Mouse (Mus musculus) right cerebral cortex, adult 18-20 months (tissue): ENCODE data around the gene Smndc1.
A peak's percentile ranks its signal among the peaks of the same experiment; 100 is the strongest.

ENCODE experiments used
- DNase-seq: peaks from one replicate; pipeline ENCODE4 v3.0.0; 2022; ENCODE audit warnings: mixed read lengths

Smndc1 gene

GRCm38 (mm10) chr19:53378421-53378820 lies 12.0 kb downstream of the Smndc1 start:
- no peak for DNase-seq

DNA sequence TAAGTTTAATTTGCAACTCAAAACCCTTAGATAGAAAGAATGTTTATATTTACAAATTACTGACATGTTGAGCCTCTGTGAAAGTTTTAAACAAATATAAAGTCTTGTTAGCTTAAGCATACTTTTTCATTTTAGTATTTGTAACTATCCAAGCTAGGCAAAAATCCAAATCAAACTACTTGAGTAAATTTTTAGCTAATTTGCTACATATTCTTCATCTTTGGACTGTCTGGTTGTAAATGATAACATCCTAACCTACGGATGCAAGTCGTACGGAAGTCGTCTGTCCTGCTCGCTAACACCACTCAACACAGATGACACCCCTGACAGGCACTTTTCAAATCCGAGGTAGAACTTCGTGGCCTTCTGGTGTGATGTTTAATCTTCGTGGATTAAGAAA lies 12.7 kb downstream of the Smndc1 start:
- no peak for DNase-seq

DNA sequence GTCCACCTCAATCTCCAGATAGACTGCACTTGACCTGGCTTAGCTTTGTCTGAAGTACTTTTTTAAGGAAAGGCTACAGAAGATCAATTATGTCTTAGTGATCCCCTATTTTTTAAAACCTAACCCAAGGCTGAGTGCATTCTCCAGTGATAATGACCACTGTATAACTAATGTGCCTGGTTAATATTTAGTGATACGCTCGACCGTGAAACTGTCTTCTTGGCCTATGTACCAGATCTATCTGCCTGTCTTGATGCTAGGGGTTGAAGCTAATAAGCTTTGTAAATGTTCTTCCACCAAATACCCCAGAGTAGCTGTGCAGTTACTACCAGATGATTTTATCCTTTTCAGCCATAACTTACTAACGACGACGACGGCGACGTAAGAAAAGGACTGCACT lies 14.6 kb downstream of the Smndc1 start:
- DNase-seq, result no peak

DNA sequence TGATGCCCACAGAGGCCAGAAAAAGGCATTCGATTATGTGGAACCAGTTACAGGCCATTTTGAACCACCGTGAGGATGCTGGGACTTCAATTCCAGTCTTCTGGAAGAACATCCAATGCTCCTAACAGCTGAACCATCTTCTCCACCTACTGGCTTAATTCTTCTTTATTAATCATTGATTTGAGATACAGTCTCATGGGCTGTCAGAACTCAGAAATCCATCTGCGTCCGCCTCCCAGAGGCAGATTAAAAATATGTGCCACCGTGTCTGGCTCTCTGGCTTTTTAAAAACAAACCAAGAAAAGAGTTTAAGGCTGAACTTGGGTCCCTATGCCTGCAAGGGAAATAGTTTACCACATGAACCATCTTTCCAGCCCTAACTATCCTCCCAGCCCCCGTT lies 15.1 kb downstream of the Smndc1 start:
- no peak for DNase-seq

DNA sequence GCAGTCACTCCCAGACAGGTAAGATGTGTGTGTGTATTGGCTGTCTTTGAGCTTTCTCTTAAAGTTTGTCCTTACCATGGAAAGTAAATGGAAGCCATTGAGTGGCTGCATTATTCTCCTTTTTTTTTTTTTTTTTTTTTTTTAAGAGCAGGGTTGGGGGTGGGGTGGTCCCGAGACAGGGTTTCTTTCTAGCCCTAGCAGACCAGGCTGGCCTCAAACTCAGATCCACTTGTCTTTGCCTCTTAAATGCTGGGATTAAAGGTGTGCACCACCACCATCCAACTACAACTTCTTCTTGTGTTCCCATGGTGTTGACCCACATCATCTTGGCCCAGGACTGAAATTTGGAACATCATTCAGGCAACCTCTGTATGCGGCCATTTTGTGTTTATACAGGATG lies 16.8 kb downstream of the Smndc1 start:
- DNase-seq, result no peak

GRCm38 (mm10) chr19:53371666-53372065 lies 18.7 kb downstream of the Smndc1 start, which contains the start of gene Gm10197:
TSS of gene Gm10197 (minus strand) at chr19:53371766.
- DNase-seq, result no peak

DNA sequence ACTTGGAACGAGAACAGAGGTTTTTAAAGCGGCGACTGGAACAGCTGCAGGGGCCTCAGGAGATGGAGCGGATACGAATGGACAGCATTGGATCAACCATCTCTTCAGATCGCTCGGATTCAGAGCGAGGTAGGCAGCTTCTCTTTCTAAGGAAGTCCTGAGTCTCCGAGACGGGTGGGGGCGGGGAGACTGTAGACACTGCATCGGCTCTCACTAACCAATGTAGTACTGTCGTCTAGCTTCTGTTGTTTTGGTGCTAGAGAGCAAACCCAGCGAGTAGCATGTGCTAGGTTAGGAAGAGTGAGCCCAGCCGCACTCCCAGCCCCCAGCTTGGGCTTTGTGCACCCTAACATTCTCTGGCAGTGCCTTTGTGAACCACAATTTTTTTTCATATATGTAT lies 20.1 kb downstream of the Smndc1 start:
- DNase-seq, result no peak

DNA sequence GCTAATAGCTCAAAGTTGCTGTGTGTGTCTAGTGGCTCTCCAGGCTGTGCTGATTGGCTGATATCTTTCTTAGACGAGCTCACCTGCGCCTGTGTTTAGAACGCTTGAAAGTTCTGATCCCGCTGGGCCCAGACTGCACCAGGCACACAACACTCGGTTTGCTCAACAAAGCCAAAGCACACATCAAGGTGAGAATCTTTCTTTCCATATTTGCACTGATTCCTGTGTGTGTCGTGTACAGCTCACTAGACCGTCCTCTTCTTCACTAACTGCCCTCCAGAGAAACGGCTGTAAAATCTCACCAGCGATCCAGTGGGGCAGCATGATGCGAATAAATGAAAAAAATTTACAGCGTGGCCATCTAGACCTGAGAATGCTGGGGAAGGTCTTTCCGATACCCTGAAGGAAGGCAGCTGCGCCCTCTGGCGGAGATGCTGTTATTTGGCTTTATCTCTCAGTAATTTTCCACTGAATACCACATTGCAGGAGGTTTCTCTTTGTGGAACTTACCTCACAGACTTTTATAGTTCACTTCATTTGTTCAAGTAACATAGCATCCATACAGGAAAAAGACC lies 20.8 kb downstream of the Smndc1 start:
- DNase-seq, result peak; percentile 83

- no peak for DNase-seq
Measured at GRCm38 (mm10) chr19:53366881-53367280, 23.5 kb downstream of the Smndc1 start.

DNA sequence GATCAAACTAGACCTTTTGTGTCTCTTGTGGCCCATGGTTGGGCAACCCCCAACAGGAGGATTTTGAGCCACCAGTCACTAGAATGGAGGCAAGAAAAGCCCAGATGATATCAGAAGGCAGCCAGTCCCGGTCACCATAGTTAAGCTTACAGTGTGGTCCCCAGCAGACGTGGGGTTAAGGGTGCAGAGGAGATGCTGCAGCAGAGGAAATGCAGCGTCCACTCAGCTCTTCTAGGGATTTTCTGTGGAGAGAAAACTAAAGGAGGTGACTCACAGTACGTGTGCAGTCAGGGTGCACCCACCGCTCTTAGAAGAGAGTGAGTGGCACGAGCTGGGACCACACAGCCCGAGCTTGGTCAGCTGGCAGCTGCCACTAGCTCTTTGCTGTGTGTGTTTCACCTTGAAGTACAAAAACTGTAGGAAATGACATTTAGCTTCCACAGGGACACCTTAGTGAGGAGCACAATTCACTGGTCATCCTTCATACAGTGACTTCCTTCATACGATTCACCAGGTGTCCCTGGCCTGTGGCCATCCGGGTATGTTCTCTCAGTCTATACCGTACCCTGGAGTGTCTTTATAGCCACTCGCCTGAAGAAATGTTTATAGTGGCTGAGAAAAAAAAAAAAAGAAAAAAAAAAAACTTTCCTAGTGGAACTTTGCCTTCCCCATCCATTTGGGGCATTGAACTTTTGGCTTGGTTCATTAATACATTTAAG lies 24.2 kb downstream of the Smndc1 start:
- no peak for DNase-seq

DNA sequence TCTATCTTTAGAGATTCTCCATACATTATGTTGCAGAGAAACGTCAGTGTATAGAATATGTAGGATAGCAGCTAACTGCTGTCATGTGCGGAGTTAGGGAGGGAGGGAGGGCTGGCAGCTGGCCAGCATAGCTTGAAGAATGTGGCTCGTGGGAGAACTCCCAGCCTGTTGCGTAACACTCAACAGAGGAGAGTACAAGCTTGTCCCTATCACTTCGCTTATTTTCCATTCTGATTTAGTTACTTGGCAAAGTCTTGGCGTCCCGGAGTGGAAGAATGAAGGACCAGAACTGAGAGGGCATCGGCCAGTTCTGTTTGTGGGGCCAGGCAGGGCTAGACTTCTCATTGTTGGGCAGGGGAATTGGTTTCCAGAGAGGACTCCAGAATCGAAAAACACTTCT lies 25.4 kb downstream of the Smndc1 start:
- peak; percentile 80 for DNase-seq

GRCm38 (mm10) chr19:53364551-53364950 lies 25.8 kb downstream of the Smndc1 start:
- no peak for DNase-seq

- DNase-seq, result no peak
Measured at GRCm38 (mm10) chr19:53362967-53363366, 27.4 kb downstream of the Smndc1 start.

DNA sequence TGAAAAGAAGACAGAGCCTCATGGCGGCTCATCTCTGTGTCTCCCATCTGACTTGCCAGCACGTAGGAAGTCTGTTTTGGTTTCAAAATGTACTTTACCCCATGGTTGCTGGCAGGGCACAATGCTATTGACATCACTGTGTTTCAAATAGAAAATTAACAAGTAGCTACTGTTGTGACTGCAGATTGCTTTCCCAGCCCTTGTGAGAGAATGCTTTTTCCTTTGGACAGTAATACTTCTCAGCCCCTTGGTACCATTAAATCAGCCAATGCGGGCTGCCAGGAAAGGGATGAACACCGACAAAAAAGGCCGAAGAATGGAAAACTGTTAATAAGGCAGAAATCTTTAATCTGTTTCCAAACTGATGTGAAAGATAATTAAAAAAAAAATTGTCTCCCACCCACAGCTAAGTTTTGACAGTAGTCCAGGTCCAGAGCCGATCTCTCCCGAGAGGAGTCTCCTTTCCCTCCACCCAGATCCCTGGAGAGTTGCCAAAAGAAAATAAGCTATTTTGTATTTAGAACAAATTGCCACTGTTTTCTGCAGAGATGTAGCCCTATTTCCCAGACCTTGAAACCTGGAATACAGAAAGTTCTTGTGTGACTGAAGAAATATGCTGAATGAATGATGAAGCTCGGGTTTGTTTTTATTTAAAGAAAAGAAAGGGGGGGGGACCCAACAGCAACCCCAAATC lies 30.0 kb downstream of the Smndc1 start:
- peak; percentile 55 for DNase-seq

DNA sequence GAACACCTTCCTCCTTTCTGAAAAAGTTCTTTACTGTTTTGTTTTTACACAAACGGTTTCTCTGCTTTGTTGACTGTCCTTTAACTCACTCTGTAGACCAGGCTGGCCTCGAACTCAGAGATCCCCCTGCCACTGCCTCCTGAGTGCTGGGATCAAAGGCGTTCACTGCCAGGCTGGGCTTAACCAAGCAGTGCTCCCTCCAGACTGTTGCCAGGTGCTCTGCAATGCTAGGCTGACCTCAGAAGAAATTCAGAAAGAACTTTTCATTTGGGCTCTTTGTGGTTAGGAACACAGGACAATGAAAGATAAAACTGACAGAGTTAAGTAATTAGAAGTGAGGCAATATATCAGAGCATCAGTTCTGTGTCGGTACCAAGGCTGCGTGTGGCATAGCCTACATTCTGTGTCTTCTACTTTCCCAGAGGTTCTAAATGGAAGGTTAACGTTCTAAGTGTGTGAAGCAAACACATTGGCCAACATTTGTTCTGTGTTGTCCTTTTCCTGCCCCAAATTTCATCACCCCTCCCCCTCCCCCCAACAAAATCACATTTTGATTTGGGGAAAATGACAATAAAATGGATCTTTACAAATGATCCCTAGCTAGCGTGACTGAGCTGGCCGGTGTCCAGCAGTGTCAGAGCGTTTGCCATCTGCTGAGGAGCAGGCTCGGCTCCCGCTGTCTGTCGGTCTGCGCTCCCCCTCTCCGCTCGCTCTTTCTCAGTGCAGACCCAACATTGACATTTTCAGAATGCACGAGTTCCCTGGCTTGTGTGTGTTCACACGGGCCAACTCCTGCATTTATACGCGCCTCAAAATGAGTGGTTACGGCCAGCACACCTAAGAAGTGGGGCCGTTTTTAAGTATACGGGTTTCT lies 31.0 kb downstream of the Smndc1 start:
- DNase-seq, result peak; percentile 55

GRCm38 (mm10) chr19:53355065-53355464 lies 35.3 kb downstream of the Smndc1 start:
- peak; percentile 72 for DNase-seq

DNA sequence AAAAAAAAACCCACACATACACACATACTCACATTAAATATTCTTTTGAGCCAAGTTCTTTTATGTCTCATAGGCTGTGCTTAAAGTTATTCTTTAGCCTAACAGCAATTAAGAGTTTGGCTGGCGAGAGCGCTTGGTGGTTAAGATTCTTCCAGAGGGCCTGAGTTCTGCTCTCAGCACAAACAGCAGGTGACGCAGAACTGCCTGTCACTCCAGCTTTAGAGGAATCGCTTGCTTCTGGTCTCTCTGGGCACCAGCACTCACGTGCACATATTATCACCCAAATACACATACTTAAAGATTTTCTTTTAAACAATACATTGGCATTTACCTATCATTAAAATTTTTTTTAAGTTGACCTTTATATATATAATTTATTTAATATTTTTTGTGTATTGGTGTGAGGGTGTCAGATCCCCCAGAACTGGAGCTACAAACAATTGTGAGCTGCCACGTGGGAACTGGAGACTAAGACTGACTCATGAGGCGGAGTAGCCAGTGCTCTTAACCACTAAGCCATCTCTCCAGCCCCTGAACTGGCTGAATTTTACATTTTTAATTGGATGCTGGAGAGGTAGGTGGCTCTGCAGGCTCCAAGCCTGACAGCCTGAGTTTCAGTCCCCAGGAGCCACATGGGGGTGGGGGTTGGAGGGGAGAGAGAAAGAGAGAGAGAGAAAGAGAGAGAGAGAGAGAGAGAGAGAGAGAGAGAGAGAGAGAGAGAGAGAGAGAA lies 35.9 kb downstream of the Smndc1 start:
- no peak for DNase-seq

GRCm38 (mm10) chr19:53353864-53354263 lies 36.5 kb downstream of the Smndc1 start:
- DNase-seq, result peak; percentile 83

- DNase-seq, result no peak
Measured at GRCm38 (mm10) chr19:53345766-53346165, 44.6 kb downstream of the Smndc1 start.

DNA sequence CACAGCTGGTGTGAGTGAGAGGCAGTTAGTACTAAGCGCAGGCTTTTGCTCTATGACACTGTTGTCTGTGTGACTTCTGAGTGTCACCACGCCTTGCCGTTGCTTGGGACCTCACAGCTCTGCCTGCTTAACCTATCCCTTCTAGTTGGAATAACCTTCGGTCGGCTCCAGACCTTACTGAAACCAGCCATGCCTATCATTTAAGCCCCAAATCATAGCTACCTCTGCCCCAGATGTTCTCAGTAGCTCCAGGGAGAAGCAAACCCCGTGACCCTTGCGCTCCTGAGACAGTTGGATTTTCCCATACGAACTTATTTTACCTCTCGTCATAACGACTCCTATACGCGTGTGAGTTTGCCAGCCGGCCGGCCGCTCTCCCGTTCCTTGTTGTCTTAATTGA lies 46.3 kb downstream of the Smndc1 start:
- no peak for DNase-seq

DNA sequence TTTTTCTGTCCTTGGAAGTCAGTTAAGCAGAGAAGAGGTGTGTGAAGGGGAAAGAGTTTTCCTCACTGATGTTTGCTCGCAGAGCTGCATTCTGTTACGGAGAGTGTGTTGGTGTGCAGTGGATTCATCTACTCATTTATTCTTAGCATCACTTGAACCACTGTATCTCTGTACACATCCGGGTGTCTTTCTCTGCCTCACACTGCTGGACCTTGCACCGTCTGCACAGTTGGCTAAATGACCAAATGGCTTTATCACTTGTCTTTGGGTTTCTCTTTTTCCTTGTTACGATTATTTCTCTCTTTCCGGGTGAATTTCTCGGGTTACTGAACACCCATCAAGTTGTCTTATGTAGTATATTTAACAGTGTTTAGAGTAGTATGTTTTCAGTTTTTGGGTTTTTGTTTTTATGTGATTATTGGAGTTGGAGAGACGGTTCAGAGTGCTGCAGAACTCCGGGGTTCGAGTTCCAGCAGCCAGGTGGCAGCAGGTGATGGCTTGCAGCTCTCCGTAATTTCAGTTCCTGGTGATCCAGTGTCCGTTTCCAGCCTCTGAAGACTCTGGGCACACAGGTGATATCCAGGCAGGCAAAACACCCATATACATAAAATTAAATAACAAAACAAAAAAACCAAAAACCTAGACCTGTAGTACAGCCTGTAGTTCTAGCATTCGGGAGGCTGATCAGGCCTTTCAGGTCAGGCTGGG lies 47.0 kb downstream of the Smndc1 start:
- DNase-seq, result no peak

DNA sequence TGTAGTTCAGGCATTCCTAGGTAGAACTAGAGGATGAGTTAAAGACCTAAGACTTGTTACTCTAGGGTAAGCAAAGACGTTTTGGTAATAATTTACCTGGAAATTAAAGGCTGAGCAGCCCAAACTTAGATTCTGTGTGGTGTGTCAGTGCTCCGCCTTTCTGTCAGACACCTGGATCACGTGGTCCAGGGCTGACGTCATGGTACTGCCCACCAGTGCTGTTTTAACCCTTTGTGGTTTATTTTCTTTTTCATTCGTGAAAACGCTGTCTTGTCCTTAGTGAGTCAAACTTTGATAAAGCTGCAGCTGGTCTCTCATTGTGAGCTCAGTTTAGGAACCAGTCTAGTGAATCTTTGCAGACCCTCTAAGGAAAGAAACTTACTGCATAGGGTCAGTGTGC lies 50.0 kb downstream of the Smndc1 start:
- DNase-seq, result no peak
